Mouse (Mus musculus): Measurements from ENCODE around the gene Scd2. TPM values are rescaled to one million over a fixed set of nuclear protein-coding genes. Genes with fewer than 3 reads are reported as not detected.

The Scd2 gene
- total and polyA plus RNA-seq, 2 experiments from 2014 or later: 224 to 948 TPM

- no peak for DNase-seq (ENCODE audit: low spot score)
- 77% methylated on average over 6 of the region's 6 CpGs for WGBS
- H3K9ac ChIP-seq (replicated peaks; ENCODE audit: low read length, poor library complexity, severe bottlenecking): no peak overlapping the region
- no peaks in the 10 kb centered on the region for H3K36me3 ChIP-seq (ENCODE audit: insufficient read depth, low read length)
- no peak for ATAC-seq (ENCODE audit: low FRiP score)
- H3K27ac ChIP-seq (ENCODE audit: low read depth, low read length): no peak overlapping the region
- H3K9me3 ChIP-seq (ENCODE audit: low read length): no peaks in the 10 kb centered on the region
- no peaks in the 10 kb centered on the region for H3K4me1 ChIP-seq (ENCODE audit: insufficient read depth, low read length)
- H3K4me3 ChIP-seq (ENCODE audit: low read depth, low read length): no peak overlapping the region
- no peak overlapping the region for H3K4me2 ChIP-seq (ENCODE audit: low read depth, low read length, poor library complexity, severe bottlenecking)
- no peaks in the 10 kb centered on the region for H3K27me3 ChIP-seq (ENCODE audit: insufficient read depth, low read length)
- no peak for TF ChIP-seq CTCF (IDR thresholded peaks at IDR 0.05)
Observed at GRCm38 (mm10) chr19:44335876-44336662, 42.6 kb downstream of the Scd2 start.

GRCm38 (mm10) chr19:44349689-44350088 lies 56.2 kb downstream of the Scd2 start:
- H3K36me3 ChIP-seq (ENCODE audit: insufficient read depth, low read length): no peaks in the 10 kb centered on the region
- 91% methylated on average over 8 of the region's 8 CpGs for WGBS
- no peak overlapping the region for H3K4me3 ChIP-seq (ENCODE audit: low read depth, low read length)
- ATAC-seq (ENCODE audit: low FRiP score) (no peak), DNase-seq (ENCODE audit: low spot score) (no peak)
- H3K9me3 ChIP-seq (ENCODE audit: low read length): no peaks in the 10 kb centered on the region
- H3K9ac ChIP-seq (replicated peaks; ENCODE audit: low read length, poor library complexity, severe bottlenecking): no peak overlapping the region
- TF ChIP-seq CTCF (IDR thresholded peaks at IDR 0.05): no peak
- H3K4me2 ChIP-seq (ENCODE audit: low read depth, low read length, poor library complexity, severe bottlenecking): no peak overlapping the region
- H3K27ac ChIP-seq (ENCODE audit: low read depth, low read length): no peak overlapping the region
- H3K27me3 ChIP-seq (ENCODE audit: insufficient read depth, low read length): no peaks in the 10 kb centered on the region
- no peaks in the 10 kb centered on the region for H3K4me1 ChIP-seq (ENCODE audit: insufficient read depth, low read length)

GRCm38 (mm10) chr19:44351756-44352155 lies 58.3 kb downstream of the Scd2 start:
- TF ChIP-seq CTCF (IDR thresholded peaks at IDR 0.05): no peak
- Histone ChIP-seq H3K27me3 (ENCODE audit: insufficient read depth, low read length) (no peaks in the 10 kb centered on the region), H3K27ac (ENCODE audit: low read depth, low read length) (no peak overlapping the region), H3K4me3 (ENCODE audit: low read depth, low read length) (no peak overlapping the region), H3K36me3 (ENCODE audit: insufficient read depth, low read length) (no peaks in the 10 kb centered on the region), H3K9ac (replicated peaks; ENCODE audit: low read length, poor library complexity, severe bottlenecking) (no peak overlapping the region), H3K4me1 (ENCODE audit: insufficient read depth, low read length) (no peaks in the 10 kb centered on the region), H3K9me3 (ENCODE audit: low read length) (no peaks in the 10 kb centered on the region), H3K4me2 (ENCODE audit: low read depth, low read length, poor library complexity, severe bottlenecking) (no peak overlapping the region)
- ATAC-seq (ENCODE audit: low FRiP score): no peak
- WGBS: 87% methylated on average over 7 of the region's 7 CpGs
- DNase-seq (ENCODE audit: low spot score): no peak

Small RNA genes within 50 kb of the gene (microRNA-seq; reads per million reads assigned to microRNA genes)
- not detected for gene Mir5114 (ENCODE audit: borderline number of aligned reads)

Other genes starting within 250 kb of the Scd2 start
- 9.8 and 11.8 TPM in 2 replicates for gene Erlin1, start 223.9 kb upstream of the Scd2 start, total RNA-seq (2014; rRNA removed)
- gene Erlin1, start 223.9 kb upstream of the Scd2 start, polyA plus RNA-seq (2015; fragmentation: Nextera tagmentation; extraction: Ambion mirVana): 15.9 and 16.4 TPM in 2 replicates
- 40.7 and 52.4 TPM in 2 replicates for gene Chuk, start 186.2 kb upstream of the Scd2 start, total RNA-seq (2014; rRNA removed)
- gene Chuk, start 186.2 kb upstream of the Scd2 start, polyA plus RNA-seq (2015; fragmentation: Nextera tagmentation; extraction: Ambion mirVana): 31.6 and 34.7 TPM in 2 replicates
- gene Cwf19l1, start 157.8 kb upstream of the Scd2 start, total RNA-seq (2014; rRNA removed): 13.4 and 27.0 TPM in 2 replicates
- gene Cwf19l1, start 157.8 kb upstream of the Scd2 start, polyA plus RNA-seq (2015; fragmentation: Nextera tagmentation; extraction: Ambion mirVana): 27.8 and 30.6 TPM in 2 replicates
- gene Bloc1s2, start 147.2 kb upstream of the Scd2 start, total RNA-seq (2014; rRNA removed): 40.4 and 56.7 TPM in 2 replicates
- 200 and 201 TPM in 2 replicates for gene Bloc1s2, start 147.2 kb upstream of the Scd2 start, polyA plus RNA-seq (2015; fragmentation: Nextera tagmentation; extraction: Ambion mirVana)
- 0.27 TPM in 1 of 2 replicates, not detected in the other for gene Pkd2l1, start 101.2 kb upstream of the Scd2 start, total RNA-seq (2014; rRNA removed)
- 0.06 and 0.07 TPM in 2 replicates for gene Pkd2l1, start 101.2 kb upstream of the Scd2 start, polyA plus RNA-seq (2015; fragmentation: Nextera tagmentation; extraction: Ambion mirVana)
- 2.7 and 3.9 TPM in 2 replicates for gene Scd3, start 90.4 kb upstream of the Scd2 start, total RNA-seq (2014; rRNA removed)
- gene Scd3, start 90.4 kb upstream of the Scd2 start, polyA plus RNA-seq (2015; fragmentation: Nextera tagmentation; extraction: Ambion mirVana): 5.9 and 6.0 TPM in 2 replicates
- 0.33 and 0.44 TPM in 2 replicates for gene Scd4, start 39.4 kb downstream of the Scd2 start, total RNA-seq (2014; rRNA removed)
- 0.17 TPM in 1 of 2 replicates, not detected in the other for gene Scd4, start 39.4 kb downstream of the Scd2 start, polyA plus RNA-seq (2015; fragmentation: Nextera tagmentation; extraction: Ambion mirVana)
- 38.5 and 42.3 TPM in 2 replicates for gene Scd1, start 114.2 kb downstream of the Scd2 start, total RNA-seq (2014; rRNA removed)
- 7.1 and 7.5 TPM in 2 replicates for gene Scd1, start 114.2 kb downstream of the Scd2 start, polyA plus RNA-seq (2015; fragmentation: Nextera tagmentation; extraction: Ambion mirVana)
- gene Wnt8b, start 199.8 kb downstream of the Scd2 start, total RNA-seq (2014; rRNA removed): 0.05 TPM in 1 of 2 replicates, not detected in the other
- 0.44 and 1.0 TPM in 2 replicates for gene Wnt8b, start 199.8 kb downstream of the Scd2 start, polyA plus RNA-seq (2015; fragmentation: Nextera tagmentation; extraction: Ambion mirVana)